Mouse (Mus musculus) brain, embryonic 18.5 days (tissue): ENCODE data around the gene Gm20388.

Experiments
- DNase-seq: peaks from one replicate; pipeline ENCODE4 v3.0.0-alpha.2; 2012; ENCODE audit warnings: low read depth, low spot score

Gene Gm20388

GRCm38 (mm10) chr8:123477737-123478258, 3567.2 kb downstream of the Gm20388 start, which contains the start of gene Afg3l1:
TSS of gene Afg3l1 (plus strand) at chr8:123477903.
- peak; percentile 79 for DNase-seq

- peak; percentile 2 for DNase-seq
These were observed 3568.0 kb downstream of the Gm20388 start for GRCm38 (mm10) chr8:123478456-123479218.

- DNase-seq, result no peak
These were observed 3572.0 kb downstream of the Gm20388 start for GRCm38 (mm10) chr8:123482627-123483026.

GRCm38 (mm10) chr8:123491280-123492075, 3580.8 kb downstream of the Gm20388 start:
- DNase-seq, result no peak

GRCm38 (mm10) chr8:123492898-123493297, 3582.3 kb downstream of the Gm20388 start:
- no peak for DNase-seq

GRCm38 (mm10) chr8:123497699-123498098, 3587.1 kb downstream of the Gm20388 start:
- DNase-seq, result no peak

- DNase-seq, result no peak
These were observed 3588.3 kb downstream of the Gm20388 start for GRCm38 (mm10) chr8:123498963-123499362.

- DNase-seq, result no peak
These were observed 3588.9 kb downstream of the Gm20388 start for GRCm38 (mm10) chr8:123499556-123499955.

- DNase-seq, result no peak
These were observed 3591.6 kb downstream of the Gm20388 start for GRCm38 (mm10) chr8:123502192-123502591.

- DNase-seq, result no peak
These were observed 3593.3 kb downstream of the Gm20388 start for GRCm38 (mm10) chr8:123503801-123504467.

- DNase-seq, result no peak
These were observed 3594.1 kb downstream of the Gm20388 start for GRCm38 (mm10) chr8:123504591-123505195.

- DNase-seq, result no peak
These were observed 3594.6 kb downstream of the Gm20388 start for GRCm38 (mm10) chr8:123505267-123505666.

- no peak for DNase-seq
These were observed 3595.1 kb downstream of the Gm20388 start for GRCm38 (mm10) chr8:123505695-123506094.

- DNase-seq, result no peak
These were observed 3596.5 kb downstream of the Gm20388 start for GRCm38 (mm10) chr8:123507153-123507552.

- no peak for DNase-seq
These were observed 3600.2 kb downstream of the Gm20388 start for GRCm38 (mm10) chr8:123510819-123511218.

- no peak for DNase-seq
These were observed 3603.5 kb downstream of the Gm20388 start for GRCm38 (mm10) chr8:123514136-123514535.

GRCm38 (mm10) chr8:123514781-123515539, 3604.3 kb downstream of the Gm20388 start, which contains the start of gene Dbndd1:
TSS of gene Dbndd1 (minus strand) at chr8:123515463.
- no peak for DNase-seq

GRCm38 (mm10) chr8:123515540-123515897, 3604.9 kb downstream of the Gm20388 start:
- DNase-seq, result no peak

GRCm38 (mm10) chr8:123516596-123516995, 3606.0 kb downstream of the Gm20388 start:
- no peak for DNase-seq

- no peak for DNase-seq
These were observed 3607.5 kb downstream of the Gm20388 start for GRCm38 (mm10) chr8:123518172-123518571.

- peak; percentile 87 for DNase-seq
These were observed 3608.0 kb downstream of the Gm20388 start, which contains the start of gene Gas8 for GRCm38 (mm10) chr8:123518667-123519066. TSS of gene Gas8 (plus strand) at chr8:123518834.
